Mouse (Mus musculus): Measurements from ENCODE around the gene Anapc13.
A peak's percentile ranks its signal among the peaks of the same experiment; 100 is the strongest.

Gene Anapc13

DNA sequence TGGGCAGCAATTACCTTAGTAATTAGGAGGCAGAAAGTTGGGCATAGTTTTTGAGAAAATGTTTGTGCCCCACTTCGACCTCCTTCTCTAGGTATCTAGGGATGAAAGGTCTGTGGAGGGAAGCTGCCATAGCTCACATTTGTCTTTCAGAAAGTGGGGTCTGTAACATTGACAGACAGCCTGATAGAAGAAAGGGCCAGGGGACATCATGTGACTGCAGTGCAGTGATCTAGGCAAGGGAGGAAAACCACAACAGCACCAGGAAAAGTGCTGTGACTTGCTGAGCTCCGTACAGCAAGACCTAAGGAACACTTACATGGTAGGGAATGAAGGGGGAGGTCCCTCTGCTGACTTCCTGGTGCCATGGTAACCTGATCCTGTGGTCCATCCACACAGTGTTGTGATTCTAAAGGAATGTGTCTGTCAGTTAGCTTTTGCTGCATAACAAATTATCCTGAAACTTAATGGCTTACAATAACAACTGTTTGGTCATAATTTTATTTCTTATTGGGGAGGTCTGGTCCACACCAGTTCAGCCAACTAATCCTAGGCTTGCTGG, 5.6 kb downstream of the Anapc13 start:
- DNase-seq (ENCODE audit: low spot score in 2 of 2) = no peak

GRCm38 (mm10) chr9:102632173-102632572, 6.1 kb downstream of the Anapc13 start:
- no peak for DNase-seq (ENCODE audit: low spot score in 2 of 2)

- DNase-seq (ENCODE audit: low spot score in 2 of 2) = peak in 1 of 2 experiments; percentile 61
These were observed 6.9 kb downstream of the Anapc13 start for GRCm38 (mm10) chr9:102632923-102633537.

- DNase-seq (ENCODE audit: low spot score in 2 of 2) = no peak
These were observed 8.4 kb downstream of the Anapc13 start for GRCm38 (mm10) chr9:102634453-102634852.

GRCm38 (mm10) chr9:102636553-102636952, 10.5 kb downstream of the Anapc13 start:
- peak; percentile 24 to 63 for DNase-seq (ENCODE audit: low spot score in 2 of 2)

- no peak for DNase-seq (ENCODE audit: low spot score in 2 of 2)
These were observed 11.0 kb downstream of the Anapc13 start for GRCm38 (mm10) chr9:102637115-102637514.

DNA sequence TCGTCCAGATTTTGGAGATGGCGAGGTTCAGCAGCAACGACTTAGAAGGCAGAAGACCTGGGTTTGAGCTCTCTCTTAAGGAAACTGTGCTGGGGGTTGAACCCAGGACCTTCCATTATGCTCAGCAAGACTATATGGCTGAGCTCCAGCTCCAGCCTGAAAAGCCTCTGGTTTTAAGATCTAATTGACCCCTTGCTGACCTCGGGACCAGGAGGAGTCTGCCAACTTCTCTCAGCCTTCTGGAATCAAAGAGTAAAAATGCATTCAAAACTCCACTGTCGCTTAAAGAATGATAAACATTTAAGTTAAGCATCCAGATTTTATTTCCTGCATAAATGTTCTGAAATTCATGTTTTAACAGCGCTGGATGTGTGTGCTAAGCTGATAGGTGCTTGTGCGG, 12.9 kb downstream of the Anapc13 start:
- no peak for DNase-seq (ENCODE audit: low spot score in 2 of 2)

DNA sequence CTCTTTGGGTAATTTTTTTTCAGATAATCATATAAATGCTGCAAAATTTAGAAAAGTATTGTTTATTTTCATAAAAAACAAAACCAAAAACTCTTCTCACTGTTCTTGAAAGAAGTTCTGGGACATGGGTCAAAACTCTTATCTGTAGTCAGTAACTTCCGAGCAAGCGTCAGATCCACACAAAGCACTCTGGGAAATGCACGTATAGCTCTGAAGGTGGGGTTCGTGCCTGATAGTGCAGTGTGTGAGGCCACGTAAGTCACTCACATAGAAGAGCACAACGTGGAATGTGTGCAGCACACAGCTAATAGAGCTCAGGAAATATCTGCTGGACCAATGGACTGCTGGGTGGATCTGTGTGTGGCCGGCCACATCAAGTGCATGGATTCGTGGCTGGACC, 13.4 kb downstream of the Anapc13 start:
- DNase-seq (ENCODE audit: low spot score in 2 of 2) = no peak

DNA sequence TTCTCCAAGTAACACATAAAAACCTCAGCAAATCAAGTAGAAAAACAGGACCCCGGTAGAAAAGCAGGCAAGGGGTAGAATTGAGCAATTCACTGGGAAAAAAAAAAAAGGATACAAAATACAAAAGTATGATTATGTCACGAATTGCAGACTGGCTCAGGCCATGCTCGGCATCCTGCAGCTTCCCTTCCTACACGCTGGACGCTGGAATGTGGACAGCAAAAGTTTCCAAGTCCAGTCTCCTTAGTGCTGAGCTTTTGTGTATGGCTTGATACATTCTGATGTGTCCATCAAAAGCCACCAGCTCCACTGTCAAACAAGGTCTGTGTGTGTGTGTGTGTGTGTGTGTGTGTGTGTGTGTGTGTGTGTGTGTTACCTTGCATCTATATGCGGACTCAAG, 15.4 kb downstream of the Anapc13 start:
- no peak for DNase-seq (ENCODE audit: low spot score in 2 of 2)

- DNase-seq (ENCODE audit: low spot score in 2 of 2) = no peak
These were observed 17.0 kb downstream of the Anapc13 start for GRCm38 (mm10) chr9:102643071-102643485.

DNA sequence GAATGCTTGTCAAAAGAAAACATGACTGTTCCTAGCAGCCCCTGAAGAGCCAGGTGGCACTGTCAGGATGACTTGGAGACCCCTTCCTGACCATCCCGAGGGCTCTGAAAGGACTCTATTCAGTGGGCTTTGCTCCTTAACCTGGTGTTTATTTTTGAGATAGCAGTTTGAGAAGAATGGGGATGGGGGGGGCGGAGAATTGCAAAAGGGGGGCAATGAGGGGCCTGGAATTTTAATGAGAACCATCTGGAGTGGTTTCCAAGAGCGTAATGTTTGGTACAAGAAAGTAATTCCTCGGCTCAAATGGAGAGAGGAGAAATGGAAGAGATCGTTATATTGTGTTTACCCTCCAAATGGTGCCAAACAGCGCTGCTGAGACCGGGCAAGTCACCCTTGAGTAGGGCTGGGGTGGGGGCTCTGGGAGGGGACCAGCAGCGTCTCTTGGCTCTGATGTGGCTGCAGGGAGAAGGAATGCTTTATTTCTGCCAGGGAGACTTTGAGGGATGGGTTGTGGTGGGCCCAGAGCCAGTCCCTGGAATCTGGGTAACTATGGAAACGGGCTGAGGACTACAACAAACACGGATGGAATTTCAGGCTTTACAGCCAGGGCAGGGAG, 17.5 kb downstream of the Anapc13 start:
- no peak for DNase-seq (ENCODE audit: low spot score in 2 of 2)

GRCm38 (mm10) chr9:102645119-102645695, 19.1 kb downstream of the Anapc13 start:
- DNase-seq (ENCODE audit: low spot score in 2 of 2) = no peak

GRCm38 (mm10) chr9:102647010-102647409, 20.9 kb downstream of the Anapc13 start:
- no peak for DNase-seq (ENCODE audit: low spot score in 2 of 2)

DNA sequence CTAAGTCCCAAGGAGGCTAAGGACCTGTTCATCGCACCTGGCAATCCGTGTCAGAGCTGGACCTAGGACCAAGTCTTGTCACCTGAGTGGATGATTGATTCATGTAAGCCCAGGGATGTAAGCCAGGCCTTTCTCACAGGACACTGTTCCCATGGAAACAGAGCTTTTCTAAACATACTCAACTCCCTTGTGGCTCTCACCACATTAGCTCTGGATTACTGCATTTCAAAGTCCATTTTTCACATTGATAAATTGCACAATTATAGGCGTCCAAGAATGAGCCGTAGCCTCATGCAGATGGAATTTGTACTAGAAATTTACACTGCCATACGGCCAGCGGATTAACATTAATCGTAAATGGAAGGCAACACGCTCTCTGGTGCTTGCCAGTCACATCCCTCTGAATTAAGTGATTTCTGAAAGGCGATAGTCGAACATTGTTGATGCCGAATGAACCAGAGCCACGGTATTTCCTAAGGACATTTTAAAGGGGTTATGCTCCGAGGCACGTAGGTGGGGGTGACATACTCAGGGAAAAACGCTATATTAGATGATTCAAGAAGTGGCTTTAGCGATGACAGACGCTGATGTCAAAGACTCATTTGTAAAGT, 23.9 kb downstream of the Anapc13 start:
- DNase-seq (ENCODE audit: low spot score in 2 of 2) = no peak

- DNase-seq (ENCODE audit: low spot score in 2 of 2) = no peak
These were observed 24.5 kb downstream of the Anapc13 start for GRCm38 (mm10) chr9:102650637-102651036.

GRCm38 (mm10) chr9:102651199-102651720, 25.2 kb downstream of the Anapc13 start:
- DNase-seq (ENCODE audit: low spot score in 2 of 2) = no peak

GRCm38 (mm10) chr9:102656355-102657095, 30.4 kb downstream of the Anapc13 start:
- DNase-seq (ENCODE audit: low spot score in 2 of 2) = no peak

DNA sequence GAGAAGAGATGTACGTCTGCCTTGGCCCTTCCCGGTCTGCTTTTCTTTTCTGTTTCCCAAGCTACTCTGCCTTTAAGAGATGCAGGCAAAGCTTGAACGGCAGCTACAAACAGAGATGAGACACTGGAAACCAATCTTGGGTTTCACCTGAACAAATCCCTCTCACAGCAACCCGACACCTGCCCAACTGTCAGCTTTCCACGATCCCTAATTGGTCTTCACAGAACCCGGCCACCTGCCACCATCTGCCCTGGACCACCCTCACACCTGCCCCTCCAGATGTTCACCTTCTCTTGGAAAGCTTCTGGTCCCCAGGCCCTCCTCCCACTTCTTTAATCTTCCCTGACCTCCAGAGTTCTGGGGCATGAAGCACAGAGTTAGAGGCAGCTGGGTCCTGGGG, 42.0 kb downstream of the Anapc13 start:
- no peak for DNase-seq (ENCODE audit: low spot score in 2 of 2)

GRCm38 (mm10) chr9:102668906-102669305, 42.8 kb downstream of the Anapc13 start:
- no peak for DNase-seq (ENCODE audit: low spot score in 2 of 2)

GRCm38 (mm10) chr9:102673381-102673780, 47.3 kb downstream of the Anapc13 start:
- DNase-seq (ENCODE audit: low spot score in 2 of 2) = no peak

DNA sequence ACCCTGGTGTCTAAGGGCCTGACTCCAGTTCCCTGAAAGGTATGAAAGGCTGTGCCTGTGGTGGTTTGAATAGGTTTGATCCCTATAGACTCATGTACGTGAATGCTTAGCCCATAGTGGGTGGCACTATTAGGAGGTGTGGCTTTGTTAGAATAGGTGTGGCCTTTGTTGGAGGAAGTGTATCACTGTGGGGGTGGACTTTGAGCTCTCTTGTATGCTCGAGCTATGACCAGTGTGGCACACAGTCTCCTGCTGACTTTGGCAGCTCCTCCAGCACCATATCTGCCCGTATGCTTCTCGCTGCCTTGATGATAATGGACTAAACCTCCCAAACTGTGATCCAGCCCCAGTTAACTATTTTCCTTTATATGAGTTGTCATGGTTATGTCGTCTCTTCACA, 49.8 kb downstream of the Anapc13 start:
- no peak for DNase-seq (ENCODE audit: low spot score in 2 of 2)

GRCm38 (mm10) chr9:102681470-102681869, 55.4 kb downstream of the Anapc13 start:
- DNase-seq (ENCODE audit: low spot score in 2 of 2) = no peak

Data from spleen, postnatal 10 days (tissue).